ENCODE assay signal across 8 mouse cellular contexts in genomic region chr19:43655735-43656492, GRCm38 (mm10). TPM values are rescaled to one million over a fixed set of nuclear protein-coding genes. Genes with fewer than 3 reads are reported as not detected.
A peak's percentile ranks its signal among the peaks of the same experiment; 100 is the strongest.
DNase-seq lines count a peak whose midpoint lies in the region; ATAC-seq lines count a peak whose summit lies in the region.

No protein-coding gene starts in this region.

- no peak for ATAC-seq in CD4-positive, CD25-positive, alpha-beta regulatory T cell, adult 4 months

- peak; percentile 82 for DNase-seq in CD4-positive, CD25-positive, alpha-beta regulatory T cell, adult 2 months (ENCODE audit: low read depth, low spot score)
- DNase-seq in ovary, postnatal 36 days (ENCODE audit: low spot score): peak; percentile 62
- DNase-seq in ovary, postnatal 10 days (ENCODE audit: low spot score): no peak
- DNase-seq in embryo, embryonic 11.5 days (ENCODE audit: low read depth, low spot score): peak; percentile 69
- DNase-seq in induced T-regulatory cell, adult 2 months (ENCODE audit: low read depth): peak; percentile 74
- DNase-seq in lung, postnatal 25 days (ENCODE audit: low spot score): peak; percentile 64
- DNase-seq in spleen, adult 12 weeks (ENCODE audit: low spot score): peak; percentile 12

RNA-seq across cellular contexts. Expression of gene Slc25a28, which starts 18.8 kb away (rescaled TPM):
- polyA plus RNA-seq in CD4-positive, CD25-positive, alpha-beta regulatory T cell, adult 4 months (2017; shearing (Covaris generic)): 10 to 100 TPM in 1 of 2 experiments, 1 to 10 TPM in 1; 9.8 to 12.6 TPM

RNA-seq across cellular contexts. Expression of gene Entpd7, which starts 33.6 kb away (rescaled TPM):
- polyA plus RNA-seq in CD4-positive, CD25-positive, alpha-beta regulatory T cell, adult 4 months (2017; shearing (Covaris generic)): 1 to 10 TPM; 6.7 to 7.1 TPM

RNA-seq across cellular contexts. Expression of gene Nkx2-3, which starts 43.8 kb away (rescaled TPM):
- polyA plus RNA-seq in CD4-positive, CD25-positive, alpha-beta regulatory T cell, adult 4 months (2017; shearing (Covaris generic)): not detected
